Mouse (Mus musculus): Measurements from ENCODE around the gene Ficd. TPM values are rescaled to one million over a fixed set of nuclear protein-coding genes. Genes with fewer than 3 reads are reported as not detected.

The Ficd gene
- polyA plus RNA-seq, 1 experiment from 2014 or later: 3.3 TPM

GRCm38 (mm10) chr5:113734376-113734775, 1.2 kb upstream of the Ficd start:
- DNase-seq (ENCODE audit: low spot score): no peak

GRCm38 (mm10) chr5:113735023-113735344, 619 bp upstream of the Ficd start:
- peaks cover 24% of the 10 kb centered on the region for H3K36me3 ChIP-seq
- peaks cover 39% of the 10 kb centered on the region for H3K4me1 ChIP-seq
- H3K4me3 ChIP-seq: peak overlapping the region; percentile 75
- H3K27me3 ChIP-seq (ENCODE audit: low read depth, poor library complexity, severe bottlenecking): no peaks in the 10 kb centered on the region
- H3K27ac ChIP-seq: peak overlapping the region; percentile 96
- DNase-seq (ENCODE audit: low spot score): no peak
- H3K9me3 ChIP-seq (replicated peaks): no peaks in the 10 kb centered on the region
- 41% methylated on average over 7 of the region's 7 CpGs for WGBS

More at GRCm38 (mm10) chr5:113734376-113734775, 1.2 kb upstream of the Ficd start:
- no peaks in the 10 kb centered on the region for H3K27me3 ChIP-seq (ENCODE audit: low read depth, poor library complexity, severe bottlenecking)
- H3K36me3 ChIP-seq: peaks cover 18% of the 10 kb centered on the region
- no peak overlapping the region for H3K4me3 ChIP-seq
- H3K4me1 ChIP-seq: peaks cover 39% of the 10 kb centered on the region
- peak overlapping the region; percentile 96; the same call in 1 of the 2 replicates for H3K27ac ChIP-seq
- 70% methylated on average over 5 of the region's 5 CpGs for WGBS
- no peaks in the 10 kb centered on the region for H3K9me3 ChIP-seq (replicated peaks)

GRCm38 (mm10) chr5:113736113-113736502, 505 bp downstream of the Ficd start:
- DNase-seq (ENCODE audit: low spot score): no peak
- H3K4me3 ChIP-seq: peak overlapping the region; percentile 75
- H3K36me3 ChIP-seq: peaks cover 36% of the 10 kb centered on the region
- no peaks in the 10 kb centered on the region for H3K9me3 ChIP-seq (replicated peaks)
- 9% methylated on average over 10 of the region's 10 CpGs for WGBS
- H3K27me3 ChIP-seq (ENCODE audit: low read depth, poor library complexity, severe bottlenecking): no peaks in the 10 kb centered on the region
- peaks cover 30% of the 10 kb centered on the region for H3K4me1 ChIP-seq
- H3K27ac ChIP-seq: peak overlapping the region; percentile 96

- Histone ChIP-seq H3K27ac (peak overlapping the region; percentile 96), H3K4me1 (peaks cover 30% of the 10 kb centered on the region), H3K4me3 (peak overlapping the region; percentile 75), H3K9me3 (replicated peaks) (no peaks in the 10 kb centered on the region), H3K27me3 (ENCODE audit: low read depth, poor library complexity, severe bottlenecking) (no peaks in the 10 kb centered on the region), H3K36me3 (peaks cover 41% of the 10 kb centered on the region)
- DNase-seq (ENCODE audit: low spot score): no peak
- 47% methylated on average over 15 of the region's 15 CpGs for WGBS
Measured at GRCm38 (mm10) chr5:113736522-113737164, 1.0 kb downstream of the Ficd start.

- DNase-seq (ENCODE audit: low spot score): no peak
- Histone ChIP-seq H3K9me3 (replicated peaks) (no peaks in the 10 kb centered on the region), H3K36me3 (peaks cover 52% of the 10 kb centered on the region), H3K4me1 (peaks cover 26% of the 10 kb centered on the region), H3K27me3 (ENCODE audit: low read depth, poor library complexity, severe bottlenecking) (no peaks in the 10 kb centered on the region), H3K27ac (no peak overlapping the region), H3K4me3 (no peak overlapping the region)
- 92% methylated on average over 11 of the region's 11 CpGs for WGBS
Measured at GRCm38 (mm10) chr5:113737607-113738237, 2.1 kb downstream of the Ficd start.

- DNase-seq (ENCODE audit: low spot score): no peak
- H3K9me3 ChIP-seq (replicated peaks): no peaks in the 10 kb centered on the region
- no peaks in the 10 kb centered on the region for H3K4me1 ChIP-seq
- H3K4me3 ChIP-seq: no peak overlapping the region
- peaks cover 100% of the 10 kb centered on the region for H3K36me3 ChIP-seq
- 97% methylated on average over 5 of the region's 5 CpGs for WGBS
- H3K27me3 ChIP-seq (ENCODE audit: low read depth, poor library complexity, severe bottlenecking): no peaks in the 10 kb centered on the region
- no peak overlapping the region for H3K27ac ChIP-seq
Measured at GRCm38 (mm10) chr5:113747629-113748028, 12.0 kb downstream of the Ficd start.

- Histone ChIP-seq H3K9me3 (replicated peaks) (no peaks in the 10 kb centered on the region), H3K4me1 (no peaks in the 10 kb centered on the region), H3K27ac (no peak overlapping the region), H3K36me3 (peaks cover 100% of the 10 kb centered on the region), H3K4me3 (no peak overlapping the region), H3K27me3 (ENCODE audit: low read depth, poor library complexity, severe bottlenecking) (no peaks in the 10 kb centered on the region)
- WGBS: 95% methylated on average over 13 of the region's 13 CpGs
- no peak for DNase-seq (ENCODE audit: low spot score)
Measured at GRCm38 (mm10) chr5:113748556-113749331, 13.1 kb downstream of the Ficd start.

- Histone ChIP-seq H3K9me3 (replicated peaks) (no peaks in the 10 kb centered on the region), H3K27me3 (ENCODE audit: low read depth, poor library complexity, severe bottlenecking) (no peaks in the 10 kb centered on the region), H3K36me3 (peaks cover 100% of the 10 kb centered on the region), H3K27ac (no peak overlapping the region), H3K4me1 (no peaks in the 10 kb centered on the region), H3K4me3 (no peak overlapping the region)
- 95% methylated on average over 9 of the region's 9 CpGs for WGBS
- DNase-seq (ENCODE audit: low spot score): no peak
Measured at GRCm38 (mm10) chr5:113751521-113752157, 16.0 kb downstream of the Ficd start.

GRCm38 (mm10) chr5:113755347-113756030, 19.9 kb downstream of the Ficd start:
- H3K27ac ChIP-seq: no peak overlapping the region
- no peaks in the 10 kb centered on the region for H3K9me3 ChIP-seq (replicated peaks)
- H3K4me3 ChIP-seq: no peak overlapping the region
- no peaks in the 10 kb centered on the region for H3K27me3 ChIP-seq (ENCODE audit: low read depth, poor library complexity, severe bottlenecking)
- WGBS: 90% methylated on average over 15 of the region's 15 CpGs
- DNase-seq (ENCODE audit: low spot score): no peak
- no peaks in the 10 kb centered on the region for H3K4me1 ChIP-seq
- peaks cover 100% of the 10 kb centered on the region for H3K36me3 ChIP-seq

GRCm38 (mm10) chr5:113761585-113761984, 26.0 kb downstream of the Ficd start:
- Histone ChIP-seq H3K4me3 (no peak overlapping the region), H3K36me3 (peaks cover 100% of the 10 kb centered on the region), H3K9me3 (replicated peaks) (no peaks in the 10 kb centered on the region), H3K27ac (no peak overlapping the region), H3K4me1 (no peaks in the 10 kb centered on the region), H3K27me3 (ENCODE audit: low read depth, poor library complexity, severe bottlenecking) (no peaks in the 10 kb centered on the region)
- no peak for DNase-seq (ENCODE audit: low spot score)
- 95% methylated on average over 2 of the region's 2 CpGs for WGBS

- no peak overlapping the region for H3K4me3 ChIP-seq
- peaks cover 6% of the 10 kb centered on the region for H3K4me1 ChIP-seq
- DNase-seq (ENCODE audit: low spot score): no peak
- no peaks in the 10 kb centered on the region for H3K9me3 ChIP-seq (replicated peaks)
- H3K27ac ChIP-seq: no peak overlapping the region
- WGBS: 92% methylated on average over 7 of the region's 7 CpGs
- H3K27me3 ChIP-seq (ENCODE audit: low read depth, poor library complexity, severe bottlenecking): no peaks in the 10 kb centered on the region
- H3K36me3 ChIP-seq: peaks cover 100% of the 10 kb centered on the region
Measured at GRCm38 (mm10) chr5:113764426-113764825, 28.8 kb downstream of the Ficd start.

GRCm38 (mm10) chr5:113765641-113766526, 30.3 kb downstream of the Ficd start:
- no peak overlapping the region for H3K27ac ChIP-seq
- 92% methylated on average over 13 of the region's 13 CpGs for WGBS
- no peaks in the 10 kb centered on the region for H3K27me3 ChIP-seq (ENCODE audit: low read depth, poor library complexity, severe bottlenecking)
- H3K9me3 ChIP-seq (replicated peaks): no peaks in the 10 kb centered on the region
- peaks cover 18% of the 10 kb centered on the region for H3K4me1 ChIP-seq
- no peak for DNase-seq (ENCODE audit: low spot score)
- no peak overlapping the region for H3K4me3 ChIP-seq
- peaks cover 89% of the 10 kb centered on the region for H3K36me3 ChIP-seq
